Mouse (Mus musculus) spleen, embryonic (tissue): ENCODE measurements at regions not wholly inside any gene's neighbourhood (a gene's known extent, or its start where the extent isn't known, plus 50 kb on each side); places are given as distances from the start of the nearest gene placed in this dataset.

Source experiments
- CTCF ChIA-PET: fragments of 350-600 bp; sonication (Branson Sonifier 250); formaldehyde crosslinking; loops from one replicate; lab custom pipeline; 2022; lab: Charles Lee

DNA sequence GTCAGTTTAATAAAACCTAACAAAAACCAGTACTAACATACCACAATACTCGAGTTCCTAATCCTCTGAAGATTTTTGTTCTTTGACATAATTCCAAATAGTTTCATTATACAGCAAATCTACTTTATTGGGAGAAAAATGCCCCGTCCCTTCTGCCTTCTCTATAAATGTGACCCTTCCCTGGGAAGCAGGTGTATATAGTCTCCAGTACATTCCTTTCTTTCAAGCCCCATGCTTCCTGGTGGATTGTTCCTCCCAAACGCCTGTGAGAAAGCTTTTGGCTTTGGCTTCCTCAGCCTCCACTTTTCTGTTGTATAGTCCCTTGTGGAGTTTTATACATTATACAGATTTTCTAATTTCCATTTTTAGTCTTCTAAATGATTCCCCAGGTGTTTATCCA lies 1001.8 kb upstream of the Tenm3 start:
- CTCF ChIA-PET = no interaction called here

DNA sequence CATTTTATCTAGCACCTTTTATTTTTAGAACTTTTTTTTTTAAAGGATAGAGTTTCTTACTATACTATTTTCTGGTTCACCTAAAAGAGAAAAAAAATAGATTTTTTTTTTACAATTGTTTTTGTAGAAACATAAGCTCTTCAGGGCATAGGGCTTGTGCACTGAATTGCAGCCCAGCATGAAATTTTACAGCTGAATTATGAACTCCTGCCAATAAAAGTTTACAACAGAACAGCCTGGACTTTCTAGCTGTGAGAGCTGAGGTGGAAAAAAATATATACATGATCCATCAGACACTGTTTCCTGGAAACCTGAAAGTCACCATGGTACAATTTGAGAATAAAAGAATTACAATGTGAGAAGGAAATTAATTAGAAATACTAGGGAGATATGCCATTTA lies 988.2 kb upstream of the Tenm3 start:
- CTCF ChIA-PET = no interaction called here

DNA sequence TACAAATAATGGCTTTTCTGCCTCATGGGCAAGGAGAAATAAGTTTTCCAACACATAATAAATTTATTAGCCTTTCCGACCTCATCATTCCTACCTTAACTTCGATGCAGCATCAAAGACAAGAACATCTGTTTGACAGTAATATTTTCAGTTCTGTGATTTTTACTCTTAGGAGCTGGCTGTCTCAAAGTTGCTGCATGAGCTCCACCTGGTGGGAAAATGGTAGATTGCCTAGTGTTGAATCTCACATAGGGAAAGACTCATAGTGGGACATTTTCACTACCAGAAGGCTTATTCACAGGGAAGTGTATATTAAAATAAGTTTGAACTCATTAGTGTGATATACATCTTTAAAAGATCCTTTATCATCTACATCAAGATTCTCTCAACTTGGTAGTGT lies 985.6 kb upstream of the Tenm3 start:
- CTCF ChIA-PET = no interaction called here

DNA sequence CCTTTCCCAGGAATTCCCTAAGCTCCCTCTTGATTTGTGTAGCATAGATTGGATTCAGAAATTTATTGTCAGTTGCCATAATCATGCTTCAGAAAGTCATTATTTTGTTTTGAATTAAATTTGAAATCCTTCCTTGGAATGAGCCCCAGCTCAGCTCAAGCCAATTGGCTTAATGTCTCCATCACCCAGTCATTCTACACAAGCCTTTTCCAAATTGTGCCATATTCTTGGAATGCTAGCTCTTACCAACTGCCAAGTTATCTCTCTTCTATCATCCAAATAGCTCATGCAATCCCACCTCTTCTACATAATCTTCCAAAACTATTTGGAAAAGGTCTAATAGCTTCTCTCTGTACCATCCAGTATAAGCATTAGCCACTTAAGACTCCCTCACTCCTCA lies 982.5 kb upstream of the Tenm3 start:
- CTCF ChIA-PET = interaction anchor here (0.6 kb wide), 1 partner anchor 90 kb away, joined by 12 read pairs; no protein-coding TSS in a partner anchor

DNA sequence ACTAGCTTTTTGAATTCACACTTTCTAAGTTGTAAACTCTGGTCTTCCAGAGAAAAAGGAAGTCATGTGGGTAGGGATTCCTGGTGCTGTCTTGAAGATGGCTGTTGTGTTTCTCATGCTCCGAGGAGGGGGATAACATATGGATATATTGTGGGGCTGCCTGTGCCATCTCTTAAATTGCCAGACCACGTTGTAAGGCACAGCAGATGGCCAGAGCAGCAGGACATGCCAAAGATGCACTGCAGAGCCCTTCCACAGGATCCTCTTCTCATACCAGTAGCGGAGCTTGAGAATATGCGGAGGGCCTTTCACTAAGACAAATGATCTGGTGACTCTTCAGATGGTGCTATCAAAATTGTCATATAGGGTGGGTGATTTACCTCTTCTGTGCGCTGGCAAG lies 981.2 kb upstream of the Tenm3 start:
- CTCF ChIA-PET = no interaction called here

DNA sequence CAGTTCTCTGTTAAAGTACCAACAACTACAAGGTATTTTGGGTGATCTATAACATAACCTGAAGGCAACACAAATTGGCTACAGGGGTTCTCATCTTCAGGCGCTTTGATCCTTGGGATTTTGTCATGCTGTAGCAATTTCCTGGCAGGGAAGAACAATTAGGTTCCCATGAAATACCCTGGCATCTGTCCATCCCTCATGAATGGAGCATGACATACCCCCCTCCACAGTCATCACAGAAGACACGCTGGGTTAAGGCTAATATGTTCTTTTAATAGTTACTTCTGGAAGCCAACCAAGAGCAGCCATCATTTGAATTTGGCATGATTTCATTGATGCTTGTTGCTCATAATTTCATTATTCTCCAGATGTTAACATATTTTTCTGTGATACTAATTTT lies 979.0 kb upstream of the Tenm3 start:
- CTCF ChIA-PET = no interaction called here

DNA sequence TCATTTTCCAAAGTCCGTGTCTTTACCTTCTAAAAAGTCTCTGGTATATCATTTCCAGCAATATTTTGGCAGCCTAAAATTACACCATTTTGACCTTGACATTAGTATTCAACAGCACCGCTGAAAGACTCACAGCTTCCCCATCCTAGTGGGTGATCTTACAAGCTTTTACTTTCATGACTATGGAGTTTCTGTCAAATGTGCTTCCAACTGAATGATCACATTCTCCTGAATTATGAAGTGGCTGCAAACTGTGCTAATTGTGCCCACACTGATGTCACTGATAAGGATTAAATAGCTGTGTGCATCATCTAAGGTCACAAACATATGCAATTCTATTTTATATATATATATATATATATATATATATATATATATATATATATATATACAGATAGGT lies 955.5 kb upstream of the Tenm3 start:
- CTCF ChIA-PET = no interaction called here

DNA sequence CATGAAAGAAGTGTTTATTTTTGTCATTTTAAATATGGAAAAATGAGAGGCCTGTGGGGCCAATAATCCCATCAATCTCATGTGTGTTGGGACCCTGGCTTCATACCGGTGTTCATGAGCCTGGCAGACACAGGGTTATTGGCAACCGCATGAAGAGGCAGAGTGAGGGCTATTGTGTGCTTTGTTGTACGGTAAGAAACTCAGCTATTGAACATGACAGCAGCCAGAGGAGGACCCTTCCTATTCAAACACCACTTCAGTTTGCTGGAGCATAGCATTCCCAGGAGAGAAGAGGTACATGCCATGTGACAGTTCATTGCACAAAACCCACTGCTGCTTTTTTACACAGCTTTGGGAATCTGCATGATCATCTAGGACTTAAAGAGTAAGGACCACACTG lies 953.0 kb upstream of the Tenm3 start:
- CTCF ChIA-PET = no interaction called here

DNA sequence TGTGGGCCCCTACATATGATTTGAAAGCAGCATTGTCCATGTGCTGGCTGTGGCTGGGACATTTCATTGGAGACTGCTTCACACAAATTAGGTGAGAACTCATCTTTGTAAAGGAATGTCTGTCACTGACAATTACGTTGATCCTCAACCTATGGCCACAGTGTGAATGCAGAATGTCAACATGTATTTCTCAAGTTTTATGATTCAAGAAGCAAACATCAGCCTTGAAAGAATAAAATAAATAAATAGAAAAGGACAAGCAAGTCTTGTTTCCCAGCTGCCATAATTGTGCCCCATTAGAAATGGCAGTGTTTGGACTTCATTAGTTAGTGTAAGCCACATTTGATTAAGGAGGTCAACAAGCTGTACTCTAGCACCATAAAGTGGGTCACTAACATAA lies 950.7 kb upstream of the Tenm3 start:
- CTCF ChIA-PET = no interaction called here

DNA sequence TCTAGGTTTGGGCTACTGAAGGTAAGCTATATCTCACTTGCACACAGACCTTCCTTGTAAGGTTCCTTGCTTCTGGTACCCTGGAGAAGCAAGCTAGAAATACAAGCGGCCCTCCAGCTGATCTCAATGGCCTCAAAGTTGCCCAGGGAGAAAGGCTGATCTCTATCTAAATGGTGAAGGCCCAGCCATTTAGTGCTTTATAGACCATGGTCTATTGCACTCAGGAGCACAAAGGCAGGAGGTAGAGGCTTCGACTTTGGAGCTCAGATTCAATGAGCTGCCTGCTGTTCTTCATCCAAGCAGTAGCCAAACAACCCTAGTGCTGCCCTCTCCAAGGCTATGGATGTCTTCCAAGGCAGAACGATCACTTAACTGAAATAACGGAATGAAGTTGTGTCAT lies 926.1 kb upstream of the Tenm3 start:
- CTCF ChIA-PET = no interaction called here

DNA sequence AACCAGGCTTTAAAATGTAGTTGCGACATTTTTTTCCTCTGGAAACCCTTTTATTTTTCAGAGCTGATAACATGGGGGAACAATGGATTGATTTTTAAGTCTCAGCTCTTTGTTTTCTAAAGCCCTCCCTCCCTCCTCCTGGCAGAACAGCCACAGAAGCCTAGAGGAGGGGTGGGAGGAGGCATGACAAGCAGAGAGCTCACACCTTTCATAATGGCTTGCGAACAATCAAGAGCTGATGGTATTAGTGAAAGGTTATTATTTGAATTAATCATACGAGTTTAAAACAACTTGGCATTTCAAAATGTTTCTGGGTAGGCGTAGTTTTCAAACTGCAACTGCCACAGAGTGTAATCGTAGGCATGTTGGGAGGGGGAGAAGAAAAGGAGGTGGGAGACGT lies 894.3 kb upstream of the Tenm3 start:
- CTCF ChIA-PET = no interaction called here

DNA sequence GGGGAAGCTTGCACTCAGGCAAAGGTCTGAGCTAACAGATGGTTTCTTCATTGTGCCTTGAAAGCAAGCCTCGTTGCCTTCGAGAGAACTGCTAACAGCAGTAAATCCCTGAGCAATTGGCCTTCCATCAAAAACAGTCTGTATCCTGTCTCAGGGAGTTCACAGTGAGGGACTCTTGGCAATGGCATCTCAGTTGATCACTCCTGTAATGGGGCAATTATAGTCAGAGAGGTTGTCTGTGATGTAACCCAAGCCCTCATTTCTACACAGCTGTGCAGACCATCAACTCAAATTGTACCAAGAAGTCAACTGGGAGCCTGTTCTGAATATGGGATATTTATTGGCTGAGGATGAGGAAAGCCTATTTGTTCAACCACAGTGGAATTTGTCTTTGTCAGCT lies 885.4 kb upstream of the Tenm3 start:
- CTCF ChIA-PET = interaction anchor here (0.6 kb wide), 1 partner anchor 70 kb away, joined by 5 read pairs; no protein-coding TSS in a partner anchor

DNA sequence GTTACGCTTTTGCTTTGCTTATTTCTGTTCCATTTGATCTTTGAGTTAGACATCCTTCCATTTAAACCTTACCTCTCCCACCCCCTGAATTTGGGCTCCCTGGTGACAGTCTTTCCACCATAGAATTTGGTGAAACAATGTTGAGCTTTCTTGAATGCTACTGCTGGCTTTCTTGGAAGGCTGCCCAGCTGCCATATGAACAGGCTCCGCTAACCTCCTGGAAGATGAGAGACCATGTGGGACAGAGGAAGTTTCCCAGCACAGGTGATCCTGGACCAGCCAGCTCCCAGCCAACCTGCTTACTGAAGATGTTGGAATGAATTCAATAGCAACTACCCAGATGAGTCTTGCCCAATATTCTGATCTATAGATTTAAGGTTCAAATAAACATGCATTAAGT lies 868.6 kb upstream of the Tenm3 start:
- CTCF ChIA-PET = no interaction called here

DNA sequence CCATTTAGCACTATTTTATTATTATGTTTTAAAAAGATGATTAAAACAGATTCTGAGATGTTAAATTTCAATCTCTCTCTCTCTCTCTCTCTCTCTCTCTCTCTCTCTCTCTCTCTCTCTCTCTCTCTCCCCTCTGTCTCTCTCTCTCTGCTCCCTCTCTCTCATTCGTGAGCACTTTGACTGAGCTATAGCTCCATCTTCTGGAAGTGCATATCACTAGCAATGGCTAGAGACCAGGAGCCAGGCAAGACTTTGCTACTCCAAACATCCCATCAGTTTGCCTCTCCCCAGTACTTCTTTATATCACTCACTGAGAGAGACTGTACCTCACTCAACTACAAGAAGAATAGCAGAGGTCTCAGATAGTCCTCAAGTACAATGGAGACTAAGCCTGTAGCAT lies 865.0 kb upstream of the Tenm3 start:
- CTCF ChIA-PET = no interaction called here

DNA sequence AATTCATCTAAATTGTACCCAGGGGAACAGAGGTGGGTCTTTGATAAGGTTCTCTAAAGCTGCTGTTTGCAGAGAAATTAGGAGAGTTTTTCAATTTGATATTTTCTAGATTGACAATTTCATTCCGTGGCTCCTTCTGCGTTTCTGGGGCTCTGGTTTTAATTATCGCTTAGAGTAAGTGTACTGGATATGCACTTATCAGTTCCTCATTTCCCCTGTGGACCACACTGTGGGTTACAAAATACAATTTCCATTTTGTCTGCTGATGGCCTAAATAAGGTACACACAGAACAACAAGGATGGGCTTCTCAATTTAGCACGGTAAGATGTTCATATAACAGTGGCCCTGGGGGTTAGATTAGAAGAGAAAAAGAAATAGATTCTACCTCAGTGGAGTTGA lies 855.3 kb upstream of the Tenm3 start:
- CTCF ChIA-PET = no interaction called here

DNA sequence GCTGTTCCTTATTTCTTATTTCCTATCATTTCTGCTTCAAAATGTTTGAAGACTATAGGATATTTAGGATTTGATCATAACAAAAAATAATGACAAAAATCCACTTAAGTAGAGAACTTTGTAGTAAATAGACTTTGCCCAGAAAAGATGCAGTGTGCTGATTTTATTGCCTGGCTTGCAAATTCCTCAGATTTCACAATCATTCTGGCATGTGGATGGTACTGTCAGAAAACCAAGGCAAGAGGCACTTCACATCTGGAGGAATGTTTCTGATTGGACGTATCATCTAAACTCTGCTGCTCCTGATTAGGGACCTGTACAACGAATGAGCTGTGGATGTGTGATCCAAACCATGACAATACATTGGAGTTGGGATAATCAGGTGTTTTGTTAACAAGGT lies 853.0 kb upstream of the Tenm3 start:
- CTCF ChIA-PET = interaction anchor here (0.7 kb wide), 1 partner anchor 344 kb away, joined by 6 read pairs; no protein-coding TSS in a partner anchor
